Mouse (Mus musculus) liver, embryonic 12.5 days (tissue): ENCODE results near the gene Vps26c. TPM values are rescaled to one million over a fixed set of nuclear protein-coding genes. Genes with fewer than 3 reads are reported as not detected.
"Not testable (repeated sequence)": the region's sequence is repeated elsewhere in the genome, so short reads cannot be mapped to it uniquely, and the experiment has no call there.

Source experiments
- ATAC-seq: fragments of 200-750 bp; cut with Nextera tagmentation; 2 replicates; pipeline ENCODE4 v1.8.0; 2017; ENCODE audit warnings: moderate number of reproducible peaks, mild to moderate bottlenecking, moderate library complexity
- H3K27ac ChIP-seq: fragments of 300-500 bp; sonication (generic); 2 replicates; pipeline ENCODE4 v1.5.1; 2016; ENCODE audit warnings: mild to moderate bottlenecking
- H3K27me3 ChIP-seq: fragments of 300-500 bp; sonication (generic); replicated peaks from 2 replicates; pipeline ENCODE4 v1.6.1; 2016; ENCODE audit warnings: mild to moderate bottlenecking, moderate library complexity
- H3K36me3 ChIP-seq: fragments of 300-500 bp; sonication (generic); 2 replicates; pipeline ENCODE4 v1.6.1; 2016; ENCODE audit warnings: mild to moderate bottlenecking, moderate library complexity
- H3K4me1 ChIP-seq: fragments of 300-500 bp; sonication (generic); 2 replicates; pipeline ENCODE4 v1.6.1; 2016
- H3K4me2 ChIP-seq: fragments of 300-500 bp; sonication (generic); 2 replicates; pipeline ENCODE4 v1.6.1; 2016; ENCODE audit warnings: mild to moderate bottlenecking, moderate library complexity
- H3K4me3 ChIP-seq: fragments of 300-500 bp; sonication (generic); 2 replicates; pipeline ENCODE4 v1.5.1; 2016; ENCODE audit warnings: mild to moderate bottlenecking, moderate library complexity
- H3K9ac ChIP-seq: fragments of 300-500 bp; sonication (generic); 2 replicates; pipeline ENCODE4 v1.6.1; 2016; ENCODE audit warnings: mild to moderate bottlenecking, moderate library complexity
- H3K9me3 ChIP-seq: fragments of 300-500 bp; sonication (generic); replicated peaks from 2 replicates; pipeline ENCODE4 v1.6.1; 2016; ENCODE audit warnings: mild to moderate bottlenecking, moderate library complexity
- WGBS: fragments of 180-500 bp; shearing (Covaris S2); methylation state at CpG from one replicate; pipeline ENCODE4 v1.1.7; 2016; ENCODE audit not compliant: insufficient replicate concordance; 5-methylcytosine and 5-hydroxymethylcytosine counted together
- polyA plus RNA-seq: library from polyadenylated mRNA; unstranded; fragments of >200 nt; fragmentation: Nextera tagmentation; extraction: Ambion mirVana; gene quantifications from 2 replicates; pipeline ENCODE4 v1.2.1, GENCODE M21; 2016

The Vps26c gene
- polyA plus RNA-seq, 1 experiment from 2014 or later: 25.8 TPM

- Histone ChIP-seq H3K9ac (0 out of 2 replicates have a peak overlapping the region, but pooled peaks have one; percentile 22), H3K4me1 (peaks cover 68% of the 10 kb centered on the region), H3K4me2 (peak overlapping the region; percentile 1; the same call in 1 of the 2 replicates), H3K27me3 (no peaks in the 10 kb centered on the region), H3K9me3 (no peaks in the 10 kb centered on the region), H3K27ac (peak overlapping the region; percentile 1; the same call in 1 of the 2 replicates), H3K4me3 (no peak overlapping the region), H3K36me3 (no peaks in the 10 kb centered on the region)
- no peak for ATAC-seq
- WGBS: 65% methylated on average over 6 of the region's 6 CpGs
Observed at GRCm38 (mm10) chr16:94523594-94524377, 2.8 kb downstream of the Vps26c start.

DNA sequence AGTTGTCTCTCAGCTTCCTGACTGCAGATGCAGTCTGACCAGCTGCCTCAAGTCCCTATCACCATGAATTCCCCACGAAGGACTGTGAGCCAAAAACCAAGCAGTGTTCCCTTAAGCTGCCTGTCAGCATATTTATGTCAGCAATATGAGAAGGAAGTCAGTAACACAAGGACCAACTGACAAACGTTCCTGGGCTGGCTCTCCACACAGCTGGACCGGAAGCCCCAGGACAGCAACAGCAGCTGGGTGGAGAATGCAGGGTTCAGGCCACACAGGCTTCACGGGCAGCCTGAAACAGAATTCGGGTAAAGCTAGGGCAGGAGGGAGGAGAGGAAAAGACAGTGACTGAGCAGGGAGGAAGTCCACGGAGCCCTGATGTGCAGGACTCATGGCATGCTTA lies 7.6 kb downstream of the Vps26c start:
- Histone ChIP-seq H3K27me3 (no peaks in the 10 kb centered on the region), H3K9me3 (no peaks in the 10 kb centered on the region), H3K36me3 (peaks cover 6% of the 10 kb centered on the region; the same call in 1 of the 2 replicates), H3K4me2 (no peak overlapping the region), H3K4me1 (peaks cover 48% of the 10 kb centered on the region), H3K27ac (peak overlapping the region; percentile 12; the same call in 1 of the 2 replicates), H3K9ac (no peak overlapping the region), H3K4me3 (no peak overlapping the region)
- no peak for ATAC-seq
- WGBS: 25% methylated on average over 6 of the region's 6 CpGs

DNA sequence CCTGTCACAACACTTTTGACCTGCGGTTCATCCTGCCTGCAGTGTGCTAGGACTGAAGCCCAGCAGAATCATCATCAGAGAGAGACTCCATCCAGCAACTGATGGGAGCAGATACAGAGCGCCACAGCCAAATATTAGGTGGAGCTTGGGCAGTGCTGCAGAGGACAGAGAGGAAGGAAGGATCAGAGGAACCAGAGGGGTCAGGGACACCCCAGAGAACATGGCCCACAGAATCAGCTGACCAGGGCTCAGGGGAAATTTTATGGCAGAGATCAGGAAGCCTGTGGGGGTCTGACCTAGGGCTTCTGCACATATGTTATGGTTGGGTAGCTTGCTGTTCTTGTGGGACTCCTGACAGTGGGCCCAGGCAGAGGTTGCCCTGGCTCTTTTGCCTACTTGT lies 9.0 kb downstream of the Vps26c start:
- Histone ChIP-seq H3K4me2 (no peak overlapping the region), H3K27me3 (no peaks in the 10 kb centered on the region), H3K4me3 (no peak overlapping the region), H3K4me1 (peaks cover 41% of the 10 kb centered on the region), H3K9ac (no peak overlapping the region), H3K27ac (no peak overlapping the region), H3K36me3 (peaks cover 14% of the 10 kb centered on the region), H3K9me3 (no peaks in the 10 kb centered on the region)
- ATAC-seq: no peak
- WGBS: 79% methylated on average over 2 of the region's 2 CpGs

DNA sequence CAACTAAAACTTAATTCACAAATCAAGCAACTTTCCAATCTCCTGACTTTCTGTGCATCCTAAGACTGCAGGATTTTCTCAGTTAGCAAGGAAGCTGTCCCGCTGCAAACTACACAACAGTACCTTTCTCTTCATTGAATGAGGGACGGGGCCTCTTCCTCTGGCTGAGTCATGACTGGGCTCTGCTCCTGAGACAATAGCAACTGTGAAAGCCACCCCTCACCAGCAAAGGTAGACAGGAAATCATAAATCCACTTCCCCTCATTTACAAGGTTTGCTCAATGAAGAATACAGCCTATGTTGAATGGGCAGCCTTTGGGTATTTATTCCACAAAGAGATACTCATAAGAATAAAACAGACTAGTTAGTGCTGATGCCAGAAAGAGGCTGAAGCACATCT lies 16.6 kb downstream of the Vps26c start:
- Histone ChIP-seq H3K36me3 (peaks cover 56% of the 10 kb centered on the region), H3K4me3 (no peak overlapping the region), H3K9me3 (no peaks in the 10 kb centered on the region), H3K4me1 (no peaks in the 10 kb centered on the region), H3K27ac (no peak overlapping the region), H3K27me3 (no peaks in the 10 kb centered on the region), H3K9ac (no peak overlapping the region), H3K4me2 (no peak overlapping the region)
- 61% methylated on average over 2 of the region's 2 CpGs for WGBS
- no peak for ATAC-seq

- H3K9ac ChIP-seq: no peak overlapping the region
- peaks cover 67% of the 10 kb centered on the region for H3K36me3 ChIP-seq
- H3K9me3 ChIP-seq: no peaks in the 10 kb centered on the region
- no peak overlapping the region for H3K4me2 ChIP-seq
- no peaks in the 10 kb centered on the region for H3K4me1 ChIP-seq
- 83% methylated on average over 8 of the region's 8 CpGs for WGBS
- no peak overlapping the region for H3K4me3 ChIP-seq
- no peak for ATAC-seq
- H3K27ac ChIP-seq: no peak overlapping the region
- no peaks in the 10 kb centered on the region for H3K27me3 ChIP-seq
Observed at GRCm38 (mm10) chr16:94508769-94509168, 17.9 kb downstream of the Vps26c start.

DNA sequence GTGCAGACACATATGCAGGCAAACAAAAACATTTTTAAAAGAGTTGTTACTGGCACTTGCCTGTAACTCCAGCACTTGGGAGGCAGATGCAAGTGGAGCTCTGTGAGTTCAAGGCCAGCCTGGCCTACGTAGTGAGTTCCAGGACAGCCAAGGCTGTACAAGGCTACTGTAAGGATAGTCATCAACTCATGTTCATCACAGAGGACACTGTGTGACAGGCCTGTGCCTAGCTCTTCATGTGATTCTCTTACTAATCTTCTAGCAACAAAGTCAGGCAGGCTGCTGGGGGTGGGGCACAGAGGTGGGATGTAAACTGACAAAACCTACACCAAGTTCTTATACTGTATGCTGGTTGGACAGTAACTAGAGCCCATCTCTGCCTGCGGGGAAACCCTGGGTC lies 19.6 kb downstream of the Vps26c start:
- ATAC-seq: no peak
- Histone ChIP-seq H3K27ac (no peak overlapping the region), H3K9me3 (no peaks in the 10 kb centered on the region), H3K9ac (no peak overlapping the region), H3K4me1 (no peaks in the 10 kb centered on the region), H3K36me3 (peaks cover 72% of the 10 kb centered on the region), H3K27me3 (no peaks in the 10 kb centered on the region), H3K4me3 (no peak overlapping the region), H3K4me2 (no peak overlapping the region)
- 78% methylated on average over 2 of the region's 2 CpGs for WGBS

DNA sequence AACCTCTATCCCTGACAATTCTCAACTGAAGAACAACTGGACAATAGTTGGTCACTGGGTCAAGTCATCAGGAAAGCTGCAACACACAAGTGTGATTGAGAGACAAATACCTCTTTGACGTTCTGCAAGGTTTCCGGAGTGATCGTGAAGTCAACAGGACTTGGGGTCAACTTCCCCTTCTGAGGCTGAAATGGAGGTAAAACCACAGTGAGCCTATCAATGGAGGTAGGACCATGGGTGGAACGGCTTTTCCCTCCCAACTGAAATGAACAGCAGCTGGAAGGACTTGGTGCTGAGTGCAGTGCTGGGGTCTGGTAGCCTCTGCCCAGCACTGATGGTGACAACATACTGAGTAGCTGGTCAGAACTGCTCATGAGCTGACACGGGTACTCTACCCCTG lies 22.4 kb downstream of the Vps26c start:
- H3K36me3 ChIP-seq: peaks cover 76% of the 10 kb centered on the region
- no peak overlapping the region for H3K4me3 ChIP-seq

GRCm38 (mm10) chr16:94497911-94498310 lies 28.7 kb downstream of the Vps26c start:
- Histone ChIP-seq H3K9me3 (no peaks in the 10 kb centered on the region), H3K27me3 (no peaks in the 10 kb centered on the region), H3K4me1 (peaks cover 12% of the 10 kb centered on the region), H3K27ac (peak overlapping the region; percentile 43; the same call in 1 of the 2 replicates), H3K36me3 (peaks cover 67% of the 10 kb centered on the region), H3K4me2 (no peak overlapping the region), H3K4me3 (no peak overlapping the region), H3K9ac (no peak overlapping the region)
- WGBS: 48% methylated on average over 5 of the region's 5 CpGs
- peak; percentile 86 for ATAC-seq

More for the DNA sequence above, 22.4 kb downstream of the Vps26c start:
- no peak overlapping the region for H3K9ac ChIP-seq
- ATAC-seq: no peak
- no peak overlapping the region for H3K27ac ChIP-seq
- H3K4me2 ChIP-seq: no peak overlapping the region
- no peaks in the 10 kb centered on the region for H3K4me1 ChIP-seq
- WGBS: 46% methylated on average over 5 of the region's 5 CpGs
- H3K27me3 ChIP-seq: no peaks in the 10 kb centered on the region
- H3K9me3 ChIP-seq: no peaks in the 10 kb centered on the region

DNA sequence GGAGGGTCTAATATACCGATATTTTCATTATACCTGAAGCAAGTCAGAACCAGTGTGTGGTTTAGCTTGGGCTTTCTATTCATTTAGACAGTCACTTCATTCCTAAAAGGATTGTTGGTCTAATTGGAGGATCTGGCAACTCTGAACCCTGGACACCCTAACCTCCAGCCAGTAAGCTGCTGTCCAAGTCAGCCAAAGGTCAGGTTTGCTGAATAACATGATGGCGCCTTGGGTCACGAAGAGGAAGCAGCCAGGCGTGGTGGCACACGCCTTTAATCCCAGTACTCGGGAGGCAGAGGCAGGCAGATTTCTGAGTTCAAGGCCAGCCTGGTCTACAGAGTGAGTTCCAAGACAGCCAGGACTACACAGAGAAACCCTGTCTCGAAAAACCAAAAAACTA lies 29.5 kb downstream of the Vps26c start:
- not testable (repeated sequence) for H3K4me3 ChIP-seq, H3K9ac ChIP-seq, H3K9me3 ChIP-seq, H3K4me2 ChIP-seq, H3K27me3 ChIP-seq, H3K27ac ChIP-seq, ATAC-seq
- 83% methylated on average over 7 of the region's 7 CpGs for WGBS
- Histone ChIP-seq H3K36me3 (peaks cover 60% of the 10 kb centered on the region), H3K4me1 (peaks cover 12% of the 10 kb centered on the region)

GRCm38 (mm10) chr16:94489326-94489725 lies 37.3 kb downstream of the Vps26c start:
- Histone ChIP-seq H3K4me1 (no peaks in the 10 kb centered on the region), H3K36me3 (no peaks in the 10 kb centered on the region), H3K27me3 (no peaks in the 10 kb centered on the region), H3K4me3 (no peak overlapping the region), H3K9ac (no peak overlapping the region), H3K4me2 (no peak overlapping the region), H3K27ac (no peak overlapping the region), H3K9me3 (no peaks in the 10 kb centered on the region)
- 84% methylated on average over 5 of the region's 5 CpGs for WGBS
- ATAC-seq: no peak

- Histone ChIP-seq H3K27me3 (no peaks in the 10 kb centered on the region), H3K9me3 (no peaks in the 10 kb centered on the region), H3K4me2 (no peak overlapping the region), H3K36me3 (no peaks in the 10 kb centered on the region), H3K27ac (no peak overlapping the region), H3K4me1 (no peaks in the 10 kb centered on the region), H3K4me3 (no peak overlapping the region), H3K9ac (no peak overlapping the region)
- 44% methylated on average over 5 of the region's 5 CpGs for WGBS
- ATAC-seq: no peak
Observed at GRCm38 (mm10) chr16:94487341-94487740, 39.3 kb downstream of the Vps26c start.

GRCm38 (mm10) chr16:94484752-94485535 lies 41.7 kb downstream of the Vps26c start:
- no peaks in the 10 kb centered on the region for H3K9me3 ChIP-seq
- no peak overlapping the region for H3K27ac ChIP-seq
- H3K36me3 ChIP-seq: no peaks in the 10 kb centered on the region
- no peak overlapping the region for H3K9ac ChIP-seq
- no peaks in the 10 kb centered on the region for H3K4me1 ChIP-seq
- ATAC-seq: no peak
- WGBS: 57% methylated on average over 11 of the region's 11 CpGs
- H3K4me2 ChIP-seq: no peak overlapping the region
- no peaks in the 10 kb centered on the region for H3K27me3 ChIP-seq
- no peak overlapping the region for H3K4me3 ChIP-seq
